Mouse (Mus musculus): ENCODE results near the gene Apba3. TPM values are rescaled to one million over a fixed set of nuclear protein-coding genes. Genes with fewer than 3 reads are reported as not detected.

Apba3 gene
- total RNA-seq, 1 experiment = 72.3 TPM

- in situ Hi-C loops (cut with MboI; ENCODE audit: low sequenced_read_pairs in 2 of 2, unreplicated experiment in 2 of 2) = no loop called here
- peaks cover 43% of the 10 kb centered on the region; the same call in 1 of the 2 replicates for H3K36me3 ChIP-seq (ENCODE audit: control insufficient read depth, insufficient read depth, low read length, poor library complexity, severe bottlenecking)
- H3K27ac ChIP-seq (ENCODE audit: insufficient read depth, low read depth, low read length, poor library complexity, severe bottlenecking) = peak overlapping the region; percentile 37; the same call in 1 of the 2 replicates
- peak overlapping the region; percentile 92 to 98 for H3K4me3 ChIP-seq (ENCODE audit: insufficient read depth in 1 of 2, low read depth in 1 of 2, low read length in 2 of 2, poor library complexity in 1 of 2, severe bottlenecking in 1 of 2)
- peak; percentile 69 for DNase-seq (ENCODE audit: low read depth, low spot score)
- no peaks in the 10 kb centered on the region for H3K9me3 ChIP-seq (ENCODE audit: control insufficient read depth, insufficient read depth, low read depth, low read length)
- TF ChIP-seq HCFC1 (IDR thresholded peaks at IDR 0.05; ENCODE audit: borderline replicate concordance, insufficient read depth, low read length) (peak; percentile 96), ZNF384 (IDR thresholded peaks at IDR 0.05; ENCODE audit: low read depth, low read length) (no peak)
- peak overlapping the region; percentile 93 for H3K9ac ChIP-seq (ENCODE audit: insufficient read depth, low read depth, low read length, poor library complexity, severe bottlenecking)
- H3K4me1 ChIP-seq (ENCODE audit: control insufficient read depth in 2 of 2, insufficient read depth in 2 of 2, low read length in 2 of 2, poor library complexity in 1 of 2) = peaks cover 0 to 15% of the 10 kb centered on the region in 2 experiments; a peak in 2 of 4 replicates
Measured at GRCm38 (mm10) chr10:81268056-81268455, 1.3 kb downstream of the Apba3 start.

- Histone ChIP-seq H3K4me1 (ENCODE audit: control insufficient read depth in 2 of 2, insufficient read depth in 2 of 2, low read length in 2 of 2, poor library complexity in 1 of 2) (peaks cover 0 to 15% of the 10 kb centered on the region in 2 experiments; a peak in 2 of 4 replicates), H3K9ac (ENCODE audit: insufficient read depth, low read depth, low read length, poor library complexity, severe bottlenecking) (peak overlapping the region; percentile 93), H3K27ac (ENCODE audit: insufficient read depth, low read depth, low read length, poor library complexity, severe bottlenecking) (no peak overlapping the region), H3K9me3 (ENCODE audit: control insufficient read depth, insufficient read depth, low read depth, low read length) (no peaks in the 10 kb centered on the region), H3K4me3 (ENCODE audit: insufficient read depth in 1 of 2, low read depth in 1 of 2, low read length in 2 of 2, poor library complexity in 1 of 2, severe bottlenecking in 1 of 2) (peak overlapping the region; percentile 92 to 98), H3K36me3 (ENCODE audit: control insufficient read depth, insufficient read depth, low read length, poor library complexity, severe bottlenecking) (peaks cover 45% of the 10 kb centered on the region; the same call in 1 of the 2 replicates)
- in situ Hi-C loops (cut with MboI; ENCODE audit: low sequenced_read_pairs in 2 of 2, unreplicated experiment in 2 of 2) = no loop called here
- no peak for TF ChIP-seq ZNF384 (IDR thresholded peaks at IDR 0.05; ENCODE audit: low read depth, low read length)
- no peak for TF ChIP-seq ZC3H11A (IDR thresholded peaks at IDR 0.05; ENCODE audit: borderline replicate concordance, low read depth, low read length)
- TF ChIP-seq MAFK (IDR thresholded peaks at IDR 0.05; ENCODE audit: insufficient read depth, low read depth, low read length) = no peak
- no peak for TF ChIP-seq CHD2 (IDR thresholded peaks at IDR 0.05; ENCODE audit: low read depth, low read length)
- TF ChIP-seq HCFC1 (IDR thresholded peaks at IDR 0.05; ENCODE audit: borderline replicate concordance, insufficient read depth, low read length) = no peak
- no peak for DNase-seq (ENCODE audit: low read depth, low spot score)
Measured at GRCm38 (mm10) chr10:81268643-81269412, 2.1 kb downstream of the Apba3 start.

DNA sequence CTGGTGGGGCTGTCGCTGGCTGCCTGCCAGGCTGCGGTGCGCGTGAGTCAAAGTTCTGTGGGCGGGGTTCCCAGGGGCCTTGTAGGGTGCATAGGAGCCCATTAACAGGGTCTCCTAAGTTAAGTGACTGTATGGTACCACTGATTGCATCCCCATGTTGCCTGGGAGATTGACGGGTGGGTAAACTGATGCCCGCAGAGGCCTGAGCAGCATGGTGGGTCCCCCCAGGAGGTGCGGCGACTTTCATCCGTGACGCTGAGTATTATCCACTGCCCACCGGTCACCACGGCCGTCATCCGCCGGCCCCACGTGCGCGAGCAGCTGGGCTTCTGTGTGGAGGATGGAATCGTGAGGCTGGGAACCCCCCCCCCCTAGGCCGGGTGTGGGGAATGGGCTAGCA is 5.6 kb downstream of the Apba3 start:
- H3K36me3 ChIP-seq (ENCODE audit: control insufficient read depth, insufficient read depth, low read length, poor library complexity, severe bottlenecking) = peaks cover 30% of the 10 kb centered on the region; the same call in 1 of the 2 replicates

GRCm38 (mm10) chr10:81273842-81274241 is 7.1 kb downstream of the Apba3 start:
- no peak for TF ChIP-seq MAFK (IDR thresholded peaks at IDR 0.05; ENCODE audit: insufficient read depth, low read depth, low read length)
- no peak for TF ChIP-seq ZC3H11A (IDR thresholded peaks at IDR 0.05; ENCODE audit: borderline replicate concordance, low read depth, low read length)
- no peak for TF ChIP-seq HCFC1 (IDR thresholded peaks at IDR 0.05; ENCODE audit: borderline replicate concordance, insufficient read depth, low read length)
- no peak for TF ChIP-seq ZNF384 (IDR thresholded peaks at IDR 0.05; ENCODE audit: low read depth, low read length)
- TF ChIP-seq CHD2 (IDR thresholded peaks at IDR 0.05; ENCODE audit: low read depth, low read length) = no peak
- Histone ChIP-seq H3K9me3 (ENCODE audit: control insufficient read depth, insufficient read depth, low read depth, low read length) (no peaks in the 10 kb centered on the region), H3K4me3 (ENCODE audit: insufficient read depth in 1 of 2, low read depth in 1 of 2, low read length in 2 of 2, poor library complexity in 1 of 2, severe bottlenecking in 1 of 2) (peak overlapping the region in 1 of 2 experiments; percentile 30; a peak in 1 of 4 replicates), H3K4me1 (ENCODE audit: control insufficient read depth in 2 of 2, insufficient read depth in 2 of 2, low read length in 2 of 2, poor library complexity in 1 of 2) (peaks cover 5 to 24% of the 10 kb centered on the region in 2 experiments), H3K36me3 (ENCODE audit: control insufficient read depth, insufficient read depth, low read length, poor library complexity, severe bottlenecking) (peaks cover 30% of the 10 kb centered on the region; the same call in 1 of the 2 replicates), H3K27ac (ENCODE audit: insufficient read depth, low read depth, low read length, poor library complexity, severe bottlenecking) (no peak overlapping the region), H3K9ac (ENCODE audit: insufficient read depth, low read depth, low read length, poor library complexity, severe bottlenecking) (no peak overlapping the region)
- in situ Hi-C loops (cut with MboI; ENCODE audit: low sequenced_read_pairs in 2 of 2, unreplicated experiment in 2 of 2) = no loop called here
- no peak for DNase-seq (ENCODE audit: low read depth, low spot score)

More for the DNA sequence above, 5.6 kb downstream of the Apba3 start:
- in situ Hi-C loops (cut with MboI; ENCODE audit: low sequenced_read_pairs in 2 of 2, unreplicated experiment in 2 of 2) = no loop called here
- no peak for TF ChIP-seq ZC3H11A (IDR thresholded peaks at IDR 0.05; ENCODE audit: borderline replicate concordance, low read depth, low read length)
- no peak for TF ChIP-seq CHD2 (IDR thresholded peaks at IDR 0.05; ENCODE audit: low read depth, low read length)
- TF ChIP-seq ZNF384 (IDR thresholded peaks at IDR 0.05; ENCODE audit: low read depth, low read length) = no peak
- no peak for TF ChIP-seq MAFK (IDR thresholded peaks at IDR 0.05; ENCODE audit: insufficient read depth, low read depth, low read length)
- TF ChIP-seq HCFC1 (IDR thresholded peaks at IDR 0.05; ENCODE audit: borderline replicate concordance, insufficient read depth, low read length) = no peak
- Histone ChIP-seq H3K27ac (ENCODE audit: insufficient read depth, low read depth, low read length, poor library complexity, severe bottlenecking) (no peak overlapping the region), H3K4me3 (ENCODE audit: insufficient read depth in 1 of 2, low read depth in 1 of 2, low read length in 2 of 2, poor library complexity in 1 of 2, severe bottlenecking in 1 of 2) (peak overlapping the region in 1 of 2 experiments; percentile 24; a peak in 1 of 4 replicates), H3K4me1 (ENCODE audit: control insufficient read depth in 2 of 2, insufficient read depth in 2 of 2, low read length in 2 of 2, poor library complexity in 1 of 2) (peaks cover 0 to 17% of the 10 kb centered on the region in 2 experiments; a peak in 2 of 4 replicates), H3K9ac (ENCODE audit: insufficient read depth, low read depth, low read length, poor library complexity, severe bottlenecking) (no peak overlapping the region), H3K9me3 (ENCODE audit: control insufficient read depth, insufficient read depth, low read depth, low read length) (no peaks in the 10 kb centered on the region)
- DNase-seq (ENCODE audit: low read depth, low spot score) = no peak

Measured in ES-E14 (cell line).